Mouse (Mus musculus) embryo, embryonic 10.5 days (tissue): ENCODE measurements around the gene 4930550L24Rik.

Experiments used
- DNase-seq: peaks from one replicate; pipeline ENCODE4 v3.0.0-alpha.2; 2015; ENCODE audit warnings: low spot score

4930550L24Rik gene

GRCm38 (mm10) chrX:58909060-58909459 is at the start of gene 4930550L24Rik:
4930550L24Rik (plus strand) TSS chrX:58909360.
- no peak for DNase-seq

GRCm38 (mm10) chrX:58900753-58901152 is 8.4 kb upstream of the 4930550L24Rik start:
- no peak for DNase-seq

- peak; percentile 65 for DNase-seq
Measured at GRCm38 (mm10) chrX:58967969-58968368, 58.8 kb downstream of the 4930550L24Rik start.
